Mouse (Mus musculus) C2C12 (cell line): ENCODE measurements around the gene Tmem236.

Experiments
- CTCF ChIP-seq: IDR thresholded peaks from one replicate; pipeline ENCODE4 v1.5.1; 2011; ENCODE audit not compliant: control insufficient read depth, insufficient read depth, insufficient read length
- MYOD1 ChIP-seq: IDR thresholded peaks from one replicate; pipeline ENCODE4 v1.6.1; 2011; ENCODE audit warnings: low read depth; ENCODE audit not compliant: control insufficient read depth, insufficient read length

GRCm38 (mm10) chr2:14233983-14234382 is 59.7 kb downstream of the Tmem236 start:
- no peak for TF ChIP-seq CTCF
- TF ChIP-seq MYOD1 = no peak
